Mouse (Mus musculus): ENCODE measurements around the gene Sez6l. TPM values are rescaled to one million over a fixed set of nuclear protein-coding genes. Genes with fewer than 3 reads are reported as not detected.
A peak's percentile ranks its signal among the peaks of the same experiment; 100 is the strongest.

The Sez6l gene
- under 1 TPM in 1 of 2 experiments, not detected in 1; 0.05 TPM for total RNA-seq (2021)
- long read RNA-seq, experiment 1 = 0 reads
- long read RNA-seq, experiment 2 = 0 reads

DNA sequence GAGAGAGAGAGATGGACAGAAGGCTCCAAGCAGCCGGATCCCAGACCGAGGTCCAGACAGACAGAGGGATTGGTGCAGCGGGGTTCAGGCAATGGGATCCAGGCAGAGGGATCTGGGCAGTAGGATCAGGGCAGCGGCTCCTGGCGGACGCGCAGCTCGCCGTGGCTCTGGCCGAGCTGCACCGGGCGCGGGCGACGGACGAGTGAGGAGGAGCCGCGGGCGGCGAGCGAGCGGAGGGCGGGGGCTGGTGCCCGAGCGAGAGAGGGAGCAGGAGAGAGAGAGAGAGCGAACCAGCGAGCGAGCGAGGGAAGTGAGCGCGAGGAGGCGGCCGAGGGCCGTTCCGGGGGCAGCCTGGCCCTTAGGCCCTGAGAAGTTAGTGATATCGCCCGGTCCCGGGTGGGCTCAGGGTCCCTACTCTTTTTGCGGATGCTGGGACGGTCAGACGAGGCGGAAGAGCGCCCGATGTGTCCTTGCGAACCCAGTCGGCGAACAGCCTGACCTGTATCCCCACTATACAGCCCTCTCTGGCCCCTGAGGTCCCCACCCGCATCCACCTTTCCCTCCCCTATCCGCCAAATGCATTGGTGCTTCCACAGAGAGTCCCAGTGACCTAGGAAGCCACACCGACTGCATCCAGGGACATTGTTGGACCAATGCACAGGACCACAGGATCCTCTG is at the start of gene Sez6l:
Gene Sez6l (minus strand): TSS at position 193 of the 678 bp plus-strand sequence.
- intact Hi-C loops (cut with DNase I) = no loop called here

GRCm38 (mm10) chr5:112625555-112626160 is 48.7 kb upstream of the Sez6l start:
- intact Hi-C loops (cut with DNase I) = no loop called here
- DNase-seq = no peak

More for the DNA sequence above, at the start of gene Sez6l:
- DNase-seq = peak in 1 of 2 experiments; percentile 18

GRCm38 (mm10) chr5:112622946-112623345 is 46.0 kb upstream of the Sez6l start:
- intact Hi-C loops (cut with DNase I) = no loop called here
- DNase-seq = no peak

DNA sequence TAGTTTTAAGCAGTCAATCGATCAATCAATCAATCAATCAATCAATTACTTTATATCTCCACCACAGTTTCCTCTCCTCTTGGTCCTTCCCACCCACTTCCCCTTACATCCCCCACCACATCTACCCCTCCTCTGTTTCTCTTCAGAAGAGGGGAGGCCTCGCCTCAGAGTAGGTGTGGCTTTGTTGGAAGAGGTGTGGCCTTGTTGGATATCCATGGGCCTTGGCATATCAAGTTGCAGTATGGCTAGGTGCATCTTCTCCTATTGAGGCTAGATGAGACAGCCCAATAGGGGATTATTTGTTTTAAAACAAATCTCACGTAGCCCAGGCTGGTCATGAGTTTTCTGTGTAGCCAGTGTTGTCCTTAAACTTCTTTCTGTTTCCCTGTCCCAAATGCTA is 43.3 kb upstream of the Sez6l start:
- intact Hi-C loops (cut with DNase I) = no loop called here
- DNase-seq = no peak

DNA sequence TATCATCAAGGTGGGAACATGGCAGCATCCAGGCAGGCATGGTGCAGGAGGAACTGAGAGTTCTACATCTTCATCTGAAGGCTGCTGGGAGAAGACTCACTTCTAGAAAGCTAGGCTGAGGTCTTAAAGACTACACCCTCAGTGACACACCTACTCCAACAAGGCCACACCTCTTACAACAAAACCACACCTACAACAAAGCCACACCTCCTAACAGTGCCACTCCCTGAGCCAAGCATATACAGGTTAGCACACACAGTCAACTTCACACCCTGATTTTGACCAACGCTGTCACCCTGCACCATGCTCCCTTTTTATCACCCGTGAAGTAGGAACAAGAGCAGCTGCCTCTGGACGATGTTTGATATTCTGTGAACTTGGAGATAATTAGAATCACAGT is 42.4 kb upstream of the Sez6l start:
- intact Hi-C loops (cut with DNase I) = no loop called here
- DNase-seq = no peak

- DNase-seq = no peak
- intact Hi-C loops (cut with DNase I) = no loop called here
Observed at GRCm38 (mm10) chr5:112617602-112618247, 40.7 kb upstream of the Sez6l start.

GRCm38 (mm10) chr5:112615946-112616617 is 39.1 kb upstream of the Sez6l start:
- no peak for DNase-seq
- intact Hi-C loops (cut with DNase I) = no loop called here

- peak; percentile 14 to 23 for DNase-seq
Observed at GRCm38 (mm10) chr5:112607867-112608516, 31.0 kb upstream of the Sez6l start.

GRCm38 (mm10) chr5:112607119-112607518 is 30.1 kb upstream of the Sez6l start:
- no peak for DNase-seq
- intact Hi-C loops (cut with DNase I) = no loop called here

More at GRCm38 (mm10) chr5:112607867-112608516, 31.0 kb upstream of the Sez6l start:
- intact Hi-C loops (cut with DNase I) = no loop called here

GRCm38 (mm10) chr5:112605371-112605770 is 28.4 kb upstream of the Sez6l start:
- intact Hi-C loops (cut with DNase I) = no loop called here
- DNase-seq = no peak

DNA sequence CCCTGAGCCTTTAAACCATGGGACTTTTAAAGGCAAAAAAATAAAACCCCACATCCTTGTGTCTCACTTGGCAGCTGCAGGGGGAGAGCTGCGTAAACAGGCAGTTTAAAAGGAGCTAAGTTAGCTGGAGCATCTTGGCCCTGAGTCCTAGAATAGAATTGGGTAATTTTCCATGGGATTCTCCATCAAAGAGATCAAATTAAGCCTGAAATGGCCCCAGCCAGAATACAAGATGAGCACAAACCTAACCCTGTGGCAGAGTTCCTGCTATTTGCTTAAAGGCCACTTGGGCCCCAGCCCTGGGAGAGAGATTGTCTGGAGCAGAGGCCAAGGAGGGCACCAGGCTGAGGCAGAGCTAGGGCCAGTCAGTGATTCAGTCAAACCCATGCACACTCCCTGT is 27.3 kb upstream of the Sez6l start:
- DNase-seq = no peak
- intact Hi-C loops (cut with DNase I) = no loop called here

DNA sequence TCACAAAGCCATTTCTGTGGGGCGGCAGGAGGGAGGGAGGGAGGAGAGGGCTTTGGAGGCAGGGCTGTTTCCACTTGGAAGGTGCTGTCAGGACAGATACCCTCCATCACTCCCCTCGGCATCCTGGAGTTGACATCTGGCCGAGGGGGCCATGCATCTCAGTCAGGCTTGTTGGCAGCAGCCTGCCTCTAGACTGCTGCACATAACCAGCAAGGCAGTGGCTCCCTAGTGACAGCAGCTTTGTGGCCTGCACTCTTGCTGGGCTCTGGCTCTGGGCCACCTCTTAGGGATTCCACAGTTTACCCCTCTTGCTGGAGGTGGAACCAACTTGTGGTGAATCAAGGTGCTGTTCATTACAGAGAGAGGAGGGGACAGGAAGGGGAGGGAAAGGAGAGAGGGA is 26.6 kb upstream of the Sez6l start:
- intact Hi-C loops (cut with DNase I) = no loop called here
- no peak for DNase-seq

- no peak for DNase-seq
- intact Hi-C loops (cut with DNase I) = no loop called here
Observed at GRCm38 (mm10) chr5:112600309-112600939, 23.4 kb upstream of the Sez6l start.

GRCm38 (mm10) chr5:112599538-112600308 is 22.7 kb upstream of the Sez6l start:
- DNase-seq = no peak
- intact Hi-C loops (cut with DNase I) = no loop called here

- intact Hi-C loops (cut with DNase I) = no loop called here
- DNase-seq = no peak
Observed at GRCm38 (mm10) chr5:112597876-112598275, 20.9 kb upstream of the Sez6l start.

DNA sequence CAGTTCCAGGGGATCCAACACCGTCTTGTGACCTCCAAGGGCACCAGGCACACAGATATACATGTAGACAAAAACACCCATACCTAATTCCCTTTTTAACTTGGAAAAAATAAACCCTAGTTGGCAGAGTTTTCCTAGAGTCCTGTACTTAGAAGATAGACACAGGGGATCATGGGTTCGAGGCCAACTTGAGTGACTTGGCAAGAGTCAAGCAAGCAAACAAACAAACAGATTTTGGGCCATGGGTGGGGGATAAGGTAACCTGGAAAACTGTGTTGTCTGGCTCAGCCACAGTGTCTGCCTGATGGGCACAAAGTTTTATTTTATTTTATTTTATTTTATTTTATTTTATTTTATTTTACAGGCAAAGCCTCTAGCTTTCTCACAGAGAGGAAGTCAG is 20.3 kb upstream of the Sez6l start:
- no peak for DNase-seq
- intact Hi-C loops (cut with DNase I) = no loop called here

DNA sequence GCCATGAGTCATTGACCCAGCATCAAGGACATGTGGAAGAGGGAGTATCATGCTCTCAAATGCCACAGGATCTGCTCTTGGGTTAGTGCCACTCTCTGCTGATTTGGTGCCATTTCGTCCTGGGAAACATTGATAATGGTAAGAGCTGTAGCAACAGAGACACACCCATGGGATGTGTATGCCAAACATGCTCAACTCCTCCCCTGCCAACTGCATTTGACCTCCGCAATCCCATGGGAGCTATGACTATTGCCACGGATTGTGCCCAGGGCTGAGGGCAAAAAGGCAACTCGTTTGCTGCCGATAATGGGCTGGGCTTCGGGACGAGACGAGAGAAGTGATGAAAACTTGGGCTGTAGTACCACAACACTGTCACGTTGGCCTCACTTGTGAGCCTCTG is 19.7 kb upstream of the Sez6l start:
- DNase-seq = no peak
- intact Hi-C loops (cut with DNase I) = no loop called here

- intact Hi-C loops (cut with DNase I) = no loop called here
- no peak for DNase-seq
Observed at GRCm38 (mm10) chr5:112595701-112596632, 19.0 kb upstream of the Sez6l start.

Measured in gastrocnemius, postnatal 36 days (tissue).